Mouse (Mus musculus) embryonic facial prominence, embryonic 12.5 days (tissue): Measurements from ENCODE around the gene Ccr9. TPM values are rescaled to one million over a fixed set of nuclear protein-coding genes. Genes with fewer than 3 reads are reported as not detected.

Experiments
- ATAC-seq: fragments of 200-750 bp; cut with Nextera tagmentation; 2 replicates; pipeline ENCODE4 v1.8.0; 2017; ENCODE audit not compliant: insufficient number of reproducible peaks, insufficient read depth, low FRiP score, low TSS enrichment
- H3K27ac ChIP-seq: fragments of 300-500 bp; sonication (generic); 2 replicates; pipeline ENCODE4 v1.5.1; 2016; ENCODE audit warnings: mild to moderate bottlenecking
- H3K27me3 ChIP-seq: fragments of 300-500 bp; sonication (generic); 2 replicates; pipeline ENCODE4 v1.6.1; 2016; ENCODE audit warnings: mild to moderate bottlenecking, moderate library complexity
- H3K36me3 ChIP-seq: fragments of 300-500 bp; sonication (generic); 2 replicates; pipeline ENCODE4 v1.6.1; 2016; ENCODE audit warnings: mild to moderate bottlenecking
- H3K4me1 ChIP-seq: fragments of 300-500 bp; sonication (generic); 2 replicates; pipeline ENCODE4 v1.6.1; 2016
- H3K4me2 ChIP-seq: fragments of 300-500 bp; sonication (generic); replicated peaks from 2 replicates; pipeline ENCODE4 v1.6.1; 2016; ENCODE audit warnings: mild to moderate bottlenecking, moderate library complexity
- H3K4me3 ChIP-seq: fragments of 300-500 bp; sonication (generic); 2 replicates; pipeline ENCODE4 v1.5.1; 2016; ENCODE audit warnings: mild to moderate bottlenecking
- H3K9ac ChIP-seq: fragments of 300-500 bp; sonication (generic); 2 replicates; pipeline ENCODE4 v1.6.1; 2016; ENCODE audit warnings: mild to moderate bottlenecking, moderate library complexity
- H3K9me3 ChIP-seq: fragments of 300-500 bp; sonication (generic); 2 replicates; pipeline ENCODE4 v1.6.1; 2016; ENCODE audit warnings: mild to moderate bottlenecking, moderate library complexity
- WGBS: fragments of 180-500 bp; shearing (Covaris S2); methylation state at CpG from one replicate; pipeline ENCODE4 v1.1.7; 2016; 5-methylcytosine and 5-hydroxymethylcytosine counted together
- polyA plus RNA-seq: library from polyadenylated mRNA; unstranded; fragments of >200 nt; fragmentation: Nextera tagmentation; extraction: Ambion mirVana; gene quantifications from 2 replicates; pipeline ENCODE4 v1.2.1, GENCODE M21; 2016

Gene Ccr9
- polyA plus RNA-seq, 1 experiment from 2014 or later, result 0.18 TPM

DNA sequence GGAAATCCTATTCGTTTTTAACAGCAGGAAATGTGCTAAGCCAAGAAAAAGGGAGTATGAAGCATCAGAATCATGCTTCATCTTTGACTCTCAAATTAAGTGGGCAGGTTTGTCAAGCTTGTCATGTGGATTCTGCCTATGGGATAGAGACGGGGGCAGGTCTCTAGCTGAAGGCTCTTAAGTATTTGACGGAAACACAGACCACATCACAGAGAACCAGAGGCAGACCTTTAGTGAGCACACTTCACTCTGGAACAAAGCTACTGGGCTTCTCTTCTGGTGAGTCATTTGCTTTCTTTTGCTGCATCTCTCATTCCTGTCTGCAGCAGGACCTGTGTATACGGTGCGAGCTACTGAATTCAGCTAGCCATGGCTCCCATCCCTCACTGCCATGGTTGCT lies 128.0 kb downstream of the Ccr9 start, which contains the start of gene Cxcr6:
TSS of gene Cxcr6 (plus strand) at position 209 of the 400 bp plus-strand sequence.
- Histone ChIP-seq H3K9me3 (no peaks in the 10 kb centered on the region), H3K27ac (no peak within 1 kb of the TSS), H3K4me2 (no peak within 1 kb of the TSS), H3K4me1 (no peaks in the 10 kb centered on the region), H3K9ac (no peak within 1 kb of the TSS), H3K27me3 (no peaks in the 10 kb centered on the region), H3K36me3 (0 out of 2 replicates have a peak, but pooled peaks cover 4% of the 10 kb centered on the region), H3K4me3 (no peak within 1 kb of the TSS)
- WGBS, result 85% methylated on average over 5 of the region's 5 CpGs
- ATAC-seq, result no peak

DNA sequence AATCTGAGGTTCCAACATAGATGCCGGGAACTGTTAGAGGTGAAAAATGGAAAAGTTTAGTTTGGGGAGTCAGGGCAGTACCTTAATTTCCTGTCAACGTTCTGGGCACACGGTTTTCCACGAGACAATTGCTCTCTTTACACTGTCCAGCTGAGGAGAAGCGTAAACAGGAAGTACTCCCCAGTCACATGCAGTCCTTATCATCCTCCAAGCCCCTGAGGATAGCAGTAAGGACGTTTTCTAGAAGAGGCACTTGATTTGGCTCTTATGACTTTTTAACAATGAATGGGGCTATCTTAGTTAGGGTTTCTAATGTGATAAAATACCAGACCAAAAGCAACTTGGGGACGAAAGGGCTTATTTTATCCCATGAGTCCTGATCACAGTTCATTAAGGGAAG lies 130.3 kb downstream of the Ccr9 start:
- no peak overlapping the region for H3K4me2 ChIP-seq
- no peak overlapping the region for H3K27ac ChIP-seq
- ATAC-seq, result no peak
- no peaks in the 10 kb centered on the region for H3K4me1 ChIP-seq
- H3K27me3 ChIP-seq, result no peaks in the 10 kb centered on the region
- H3K36me3 ChIP-seq, result 0 out of 2 replicates have a peak, but pooled peaks cover 4% of the 10 kb centered on the region
- no peaks in the 10 kb centered on the region for H3K9me3 ChIP-seq
- no peak overlapping the region for H3K9ac ChIP-seq
- 51% methylated on average over 7 of the region's 7 CpGs for WGBS
- no peak overlapping the region for H3K4me3 ChIP-seq

DNA sequence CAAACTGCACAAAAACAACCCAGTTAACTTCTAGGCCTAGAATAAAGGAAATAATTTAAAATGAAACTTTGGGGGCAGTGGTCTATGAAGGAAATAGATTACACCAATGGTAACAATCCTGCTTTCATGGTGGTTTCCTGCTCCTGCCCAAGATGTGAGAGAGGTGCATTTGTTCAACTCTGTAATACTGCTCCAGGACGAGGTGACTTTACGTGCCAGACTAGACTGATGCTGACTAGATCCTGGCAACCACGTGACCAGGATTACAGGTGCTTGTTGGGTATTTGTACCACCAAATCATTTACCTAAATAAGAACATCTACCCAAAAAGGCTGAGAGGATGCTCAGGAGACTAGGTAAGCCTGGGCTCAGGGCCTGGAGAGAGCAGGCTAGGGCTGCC lies 133.6 kb downstream of the Ccr9 start:
- no peaks in the 10 kb centered on the region for H3K4me1 ChIP-seq
- peaks cover 21% of the 10 kb centered on the region; the same call in 1 of the 2 replicates for H3K36me3 ChIP-seq
- no peaks in the 10 kb centered on the region for H3K27me3 ChIP-seq
- no peak overlapping the region for H3K4me3 ChIP-seq
- no peak overlapping the region for H3K27ac ChIP-seq
- no peaks in the 10 kb centered on the region for H3K9me3 ChIP-seq
- WGBS, result 86% methylated on average over 3 of the region's 3 CpGs
- ATAC-seq, result no peak
- no peak overlapping the region for H3K9ac ChIP-seq
- H3K4me2 ChIP-seq, result no peak overlapping the region

DNA sequence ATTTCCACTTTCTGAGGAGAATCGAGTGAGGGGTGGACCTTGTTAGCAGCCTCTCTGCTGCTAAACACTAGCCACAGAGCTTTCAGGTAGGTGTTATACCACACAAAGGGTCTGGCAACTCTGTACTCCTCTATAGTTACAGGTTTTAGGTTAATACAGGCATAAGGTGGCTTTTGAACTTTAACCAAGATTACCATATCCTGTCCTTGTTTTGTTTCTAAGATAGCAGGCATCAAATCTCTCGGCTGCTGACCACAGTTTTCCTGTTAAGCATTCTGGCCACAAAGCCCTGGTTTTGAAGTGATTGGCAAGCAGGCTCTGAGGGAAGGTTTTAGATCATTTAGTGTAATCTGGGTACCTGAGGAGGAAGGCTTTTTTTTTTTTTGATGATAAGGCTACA lies 136.1 kb downstream of the Ccr9 start:
- Histone ChIP-seq H3K4me3 (no peak overlapping the region), H3K4me1 (no peaks in the 10 kb centered on the region), H3K9me3 (no peaks in the 10 kb centered on the region), H3K9ac (no peak overlapping the region), H3K4me2 (no peak overlapping the region), H3K27ac (no peak overlapping the region), H3K36me3 (peaks cover 38% of the 10 kb centered on the region), H3K27me3 (no peaks in the 10 kb centered on the region)
- WGBS, result 84% methylated on average over 2 of the region's 2 CpGs
- no peak for ATAC-seq

DNA sequence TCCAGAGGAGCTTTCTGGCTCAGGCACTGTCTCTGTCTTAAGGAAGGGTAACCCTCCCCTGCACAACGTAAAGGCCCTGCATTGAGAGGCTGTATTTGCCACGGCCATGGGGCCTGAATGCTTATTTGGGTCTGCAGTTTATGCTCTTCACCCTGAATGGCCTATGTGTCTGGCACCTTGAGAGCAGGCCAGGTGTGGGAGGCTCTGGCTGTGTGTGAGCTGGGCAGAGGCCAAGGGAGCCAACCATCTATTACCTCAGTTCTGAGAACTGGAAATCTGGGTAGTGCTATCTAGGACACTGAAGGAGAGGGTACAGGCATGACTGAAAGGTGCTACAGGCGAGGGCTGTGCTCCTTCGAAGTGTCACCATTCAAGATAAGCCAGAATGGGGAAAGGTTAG lies 136.6 kb downstream of the Ccr9 start:
- Histone ChIP-seq H3K27me3 (no peaks in the 10 kb centered on the region), H3K9ac (no peak overlapping the region), H3K4me2 (no peak overlapping the region), H3K9me3 (no peaks in the 10 kb centered on the region), H3K36me3 (peaks cover 38% of the 10 kb centered on the region), H3K4me1 (no peaks in the 10 kb centered on the region), H3K27ac (no peak overlapping the region), H3K4me3 (no peak overlapping the region)
- ATAC-seq, result no peak
- 78% methylated on average over 4 of the region's 4 CpGs for WGBS

DNA sequence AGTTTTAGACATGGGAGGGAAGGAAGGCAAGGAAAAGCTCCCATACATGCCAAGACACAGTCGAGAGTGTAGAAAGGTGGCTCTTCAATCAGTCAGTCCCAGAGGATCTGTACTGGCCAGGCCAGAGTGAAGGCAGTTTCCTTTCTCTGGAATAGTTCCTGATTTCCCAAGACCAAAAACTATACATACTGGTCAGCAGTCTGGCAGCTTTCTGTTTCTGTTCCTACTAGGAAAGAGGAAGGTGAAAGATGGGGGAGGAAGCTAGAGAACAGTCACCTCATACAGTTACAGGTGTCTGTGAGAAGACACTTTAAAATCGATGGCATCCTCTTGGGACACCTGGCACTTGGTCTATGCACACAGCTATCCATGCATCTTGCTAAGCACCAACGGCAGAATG lies 137.2 kb downstream of the Ccr9 start:
- Histone ChIP-seq H3K4me2 (no peak overlapping the region), H3K9ac (no peak overlapping the region), H3K4me3 (no peak overlapping the region), H3K36me3 (peaks cover 34% of the 10 kb centered on the region), H3K9me3 (no peaks in the 10 kb centered on the region), H3K27ac (no peak overlapping the region), H3K27me3 (no peaks in the 10 kb centered on the region), H3K4me1 (no peaks in the 10 kb centered on the region)
- WGBS, result 90% methylated on average over 3 of the region's 3 CpGs
- ATAC-seq, result no peak

DNA sequence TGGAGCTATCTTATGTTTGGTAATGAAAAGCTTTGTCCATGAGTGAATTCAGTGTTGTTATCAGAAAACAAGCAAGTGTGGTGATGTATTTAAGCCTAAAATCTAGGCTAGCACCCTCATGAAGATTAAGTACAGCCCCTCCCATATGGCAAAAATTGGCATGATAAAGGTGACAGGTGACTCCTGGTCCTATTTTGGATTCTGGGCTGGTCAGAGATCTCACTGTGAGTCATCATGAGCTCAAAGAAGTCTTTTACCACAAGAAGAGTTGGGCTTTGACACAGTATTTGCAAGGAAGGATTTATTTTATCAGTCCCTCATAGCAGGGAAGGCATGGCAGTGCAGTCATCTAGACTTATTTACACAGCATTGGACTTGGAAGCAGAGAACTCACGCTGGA lies 137.8 kb downstream of the Ccr9 start:
- no peak overlapping the region for H3K4me2 ChIP-seq
- H3K4me3 ChIP-seq, result no peak overlapping the region
- H3K9ac ChIP-seq, result no peak overlapping the region
- no peak for ATAC-seq
- H3K4me1 ChIP-seq, result no peaks in the 10 kb centered on the region
- no peaks in the 10 kb centered on the region for H3K9me3 ChIP-seq
- 83% methylated on average over 1 of the region's 1 CpGs for WGBS
- no peaks in the 10 kb centered on the region for H3K27me3 ChIP-seq
- no peak overlapping the region for H3K27ac ChIP-seq
- peaks cover 34% of the 10 kb centered on the region for H3K36me3 ChIP-seq

DNA sequence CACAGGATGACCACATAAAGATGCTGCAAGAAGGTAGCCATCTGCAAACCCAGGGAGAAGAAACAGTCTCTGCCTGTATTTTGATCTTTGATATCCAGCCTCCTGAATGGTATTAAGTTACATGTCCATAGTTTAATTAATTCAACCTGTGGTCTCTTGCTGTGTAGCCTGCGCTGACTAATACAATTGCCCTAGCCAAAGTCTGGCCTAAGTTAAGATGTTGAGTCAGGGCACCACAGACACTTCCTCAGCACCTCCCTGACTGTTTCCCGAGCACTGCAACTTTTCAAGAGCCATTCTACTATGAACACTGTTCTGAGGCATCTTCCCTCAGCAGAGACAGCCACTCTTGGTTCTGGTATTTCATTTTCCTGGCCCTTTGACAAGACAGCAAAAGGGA lies 140.4 kb downstream of the Ccr9 start:
- no peak overlapping the region for H3K9ac ChIP-seq
- H3K9me3 ChIP-seq, result no peaks in the 10 kb centered on the region
- H3K4me2 ChIP-seq, result no peak overlapping the region
- WGBS, result 48% methylated on average over 2 of the region's 2 CpGs
- no peak for ATAC-seq
- H3K4me3 ChIP-seq, result no peak overlapping the region
- no peaks in the 10 kb centered on the region for H3K4me1 ChIP-seq
- H3K27ac ChIP-seq, result no peak overlapping the region
- H3K27me3 ChIP-seq, result no peaks in the 10 kb centered on the region
- H3K36me3 ChIP-seq, result peaks cover 54% of the 10 kb centered on the region

DNA sequence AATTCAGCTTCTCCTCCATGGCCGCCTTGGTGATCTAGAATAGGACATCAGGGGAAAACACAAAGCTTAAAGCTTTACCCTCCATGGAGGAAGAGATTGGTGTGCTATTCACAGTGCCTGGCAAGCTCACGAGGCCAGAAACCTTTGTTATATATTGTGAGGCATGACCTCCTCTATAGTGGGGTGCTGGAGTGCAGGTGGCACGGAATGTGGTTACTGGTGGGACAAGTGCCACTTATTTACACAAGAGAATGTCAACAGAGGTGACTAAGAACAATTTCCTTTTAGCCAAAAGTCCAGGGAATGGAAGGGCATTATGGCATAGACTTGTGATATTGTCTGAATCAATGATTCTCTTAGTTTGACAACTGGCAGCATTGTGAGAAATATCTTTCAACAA lies 148.4 kb downstream of the Ccr9 start:
- Histone ChIP-seq H3K9me3 (no peaks in the 10 kb centered on the region), H3K9ac (no peak overlapping the region), H3K36me3 (peaks cover 77% of the 10 kb centered on the region), H3K4me3 (no peak overlapping the region), H3K4me1 (no peaks in the 10 kb centered on the region), H3K27ac (no peak overlapping the region), H3K4me2 (no peak overlapping the region), H3K27me3 (no peaks in the 10 kb centered on the region)
- 84% methylated on average over 3 of the region's 3 CpGs for WGBS
- no peak for ATAC-seq

DNA sequence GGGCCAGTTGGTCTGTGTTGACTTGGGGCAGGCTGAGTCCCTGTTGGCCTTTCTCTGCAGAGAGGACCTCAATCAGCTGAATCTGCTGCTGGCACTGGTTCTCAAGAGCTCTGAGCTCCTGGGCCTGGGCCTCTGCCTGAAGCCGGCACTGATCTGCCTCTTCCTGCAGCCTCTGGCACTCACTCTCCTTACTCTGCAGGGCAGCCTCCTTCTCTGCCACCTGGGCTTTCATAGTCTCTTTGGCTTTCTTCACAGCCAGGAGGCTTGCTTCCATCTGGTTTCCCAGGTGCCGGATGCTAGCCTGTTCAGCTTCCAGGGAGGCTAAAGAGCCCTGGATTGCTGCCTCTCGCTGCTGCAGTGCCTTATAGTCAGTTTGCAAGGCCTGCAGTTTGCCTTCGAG lies 150.7 kb downstream of the Ccr9 start:
- Histone ChIP-seq H3K9ac (no peak overlapping the region), H3K36me3 (peaks cover 56% of the 10 kb centered on the region), H3K27me3 (no peaks in the 10 kb centered on the region), H3K27ac (no peak overlapping the region), H3K4me3 (no peak overlapping the region), H3K4me2 (no peak overlapping the region), H3K4me1 (no peaks in the 10 kb centered on the region), H3K9me3 (no peaks in the 10 kb centered on the region)
- 88% methylated on average over 4 of the region's 4 CpGs for whole genome bisulfite sequencing
- ATAC-seq, result no peak

Other genes with a start within 250 kb of the Ccr9 start
- 49.0 and 51.5 TPM in 2 replicates for gene Limd1, start 199.7 kb upstream of the Ccr9 start, polyA plus RNA-seq
- 48.9 and 49.6 TPM in 2 replicates for gene Sacm1l, start 148.7 kb upstream of the Ccr9 start, polyA plus RNA-seq
- 0.15 and 0.23 TPM in 2 replicates for gene Slc6a20b, start 45.9 kb upstream of the Ccr9 start, polyA plus RNA-seq
- 0.10 and 0.40 TPM in 2 replicates for gene Slc6a20a, start 446 bp downstream of the Ccr9 start, polyA plus RNA-seq
- gene Lztfl1, start 39.3 kb downstream of the Ccr9 start, polyA plus RNA-seq, result 53.6 and 55.4 TPM in 2 replicates
- gene Cxcr6, start 128.0 kb downstream of the Ccr9 start, polyA plus RNA-seq, result 0.12 and 0.19 TPM in 2 replicates
- 13.6 and 13.9 TPM in 2 replicates for gene Fyco1, start 173.5 kb downstream of the Ccr9 start, polyA plus RNA-seq
- not detected in 2 replicates for gene Xcr1, start 183.6 kb downstream of the Ccr9 start, polyA plus RNA-seq